Mouse (Mus musculus): ENCODE results near the gene Prdm2. TPM values are rescaled to one million over a fixed set of nuclear protein-coding genes. Genes with fewer than 3 reads are reported as not detected.

Gene Prdm2
- total and polyA plus RNA-seq, 3 experiments, result 9.3 to 22.0 (median 20.1) TPM

DNA sequence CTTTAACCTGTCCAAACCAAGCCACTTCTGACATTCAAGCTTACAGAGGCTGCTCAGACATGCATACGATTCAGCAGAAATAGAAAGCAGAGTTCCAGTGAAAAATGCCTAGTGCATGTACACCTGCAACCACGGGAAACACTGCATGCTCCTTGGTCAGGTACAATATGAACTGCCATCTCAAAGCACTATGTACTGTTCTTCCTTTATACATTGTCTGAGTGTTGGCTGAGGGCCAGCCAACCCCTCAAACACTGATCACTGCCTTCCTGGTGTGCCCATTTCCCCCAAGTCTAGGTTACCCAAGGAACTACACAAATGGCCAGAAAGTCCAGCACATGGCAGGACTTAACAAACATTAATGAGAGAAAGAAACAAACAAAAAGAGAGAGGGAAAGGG, 53.5 kb downstream of the Prdm2 start:
- Histone ChIP-seq H3K27me3 (ENCODE audit: control insufficient read depth, insufficient read depth, low read length) (no peaks in the 10 kb centered on the region), H3K4me3 (no peak overlapping the region), H3K36me3 (ENCODE audit: control insufficient read depth, insufficient read depth, low read length) (peaks cover 30% of the 10 kb centered on the region), H3K9ac (ENCODE audit: low read depth, low read length) (no peak overlapping the region), H3K27ac (no peak overlapping the region), H3K79me2 (replicated peaks; ENCODE audit: control insufficient read depth, insufficient read depth, low read length) (peaks cover 16% of the 10 kb centered on the region), H3K4me1 (ENCODE audit: control insufficient read depth, insufficient read depth, low read length) (peaks cover 26% of the 10 kb centered on the region)
- 49% methylated on average over 2 of the region's 2 CpGs for WGBS
- intact Hi-C loops (cut with DNase I), result no loop called here
- TF ChIP-seq POLR2A (IDR thresholded peaks at IDR 0.05; ENCODE audit: insufficient read depth, low read depth, low read length), result no peak
- no peak for TF ChIP-seq EP300 (IDR thresholded peaks at IDR 0.05; ENCODE audit: insufficient read depth, low read depth, low read length)
- TF ChIP-seq CTCF (IDR thresholded peaks at IDR 0.05), result no peak
- no peak for DNase-seq

DNA sequence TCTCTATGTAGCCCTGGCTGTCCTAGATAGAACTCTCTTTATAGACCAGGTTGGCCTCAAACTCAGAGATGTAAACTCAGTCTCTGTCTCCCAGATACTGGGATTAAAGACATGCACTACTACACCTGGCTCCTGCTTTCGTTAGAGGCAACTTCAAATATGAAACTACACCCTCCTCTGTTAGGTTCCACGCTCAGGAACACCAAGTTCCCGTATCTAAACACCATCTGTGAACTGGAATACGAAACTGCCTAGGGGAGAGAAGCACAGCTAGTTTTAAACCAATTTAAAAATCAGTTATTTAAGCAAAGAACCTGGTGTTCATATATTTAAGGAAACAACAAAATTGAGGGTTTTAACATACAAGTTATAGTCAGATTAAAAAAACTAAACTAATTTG, 56.9 kb downstream of the Prdm2 start:
- 38% methylated on average over 4 of the region's 4 CpGs for WGBS
- Histone ChIP-seq H3K9ac (ENCODE audit: low read depth, low read length) (no peak overlapping the region), H3K4me3 (no peak overlapping the region), H3K4me1 (ENCODE audit: control insufficient read depth, insufficient read depth, low read length) (peaks cover 31% of the 10 kb centered on the region), H3K27me3 (ENCODE audit: control insufficient read depth, insufficient read depth, low read length) (no peaks in the 10 kb centered on the region), H3K79me2 (replicated peaks; ENCODE audit: control insufficient read depth, insufficient read depth, low read length) (peaks cover 25% of the 10 kb centered on the region), H3K27ac (no peak overlapping the region), H3K36me3 (ENCODE audit: control insufficient read depth, insufficient read depth, low read length) (peaks cover 35% of the 10 kb centered on the region)
- no peak for DNase-seq
- TF ChIP-seq CTCF (IDR thresholded peaks at IDR 0.05) (no peak), POLR2A (IDR thresholded peaks at IDR 0.05; ENCODE audit: insufficient read depth, low read depth, low read length) (no peak), EP300 (IDR thresholded peaks at IDR 0.05; ENCODE audit: insufficient read depth, low read depth, low read length) (no peak)
- intact Hi-C loops (cut with DNase I), result no loop called here

DNA sequence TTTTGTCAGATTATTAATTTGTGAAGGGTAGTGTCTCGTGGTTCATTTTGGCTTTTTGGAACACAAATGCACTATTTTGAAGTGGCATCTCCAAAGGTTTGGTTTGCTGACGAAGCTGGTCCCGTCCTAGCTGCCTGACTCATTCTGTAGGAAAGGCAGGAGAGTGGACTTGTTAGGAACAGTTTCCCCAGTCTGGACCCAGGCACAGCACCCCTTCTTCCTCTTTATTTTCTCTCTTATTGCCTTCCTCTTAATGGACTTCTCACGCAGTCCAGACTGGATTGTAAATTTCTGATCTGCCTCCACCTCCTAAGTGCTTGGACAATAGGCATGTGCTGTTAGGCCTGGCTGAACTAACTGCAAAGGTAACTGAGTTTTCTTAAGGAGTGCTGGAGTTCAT, 57.8 kb downstream of the Prdm2 start:
- Histone ChIP-seq H3K27me3 (ENCODE audit: control insufficient read depth, insufficient read depth, low read length) (no peaks in the 10 kb centered on the region), H3K36me3 (ENCODE audit: control insufficient read depth, insufficient read depth, low read length) (peaks cover 31% of the 10 kb centered on the region), H3K4me3 (no peak overlapping the region), H3K79me2 (replicated peaks; ENCODE audit: control insufficient read depth, insufficient read depth, low read length) (peaks cover 27% of the 10 kb centered on the region), H3K27ac (no peak overlapping the region), H3K9ac (ENCODE audit: low read depth, low read length) (no peak overlapping the region), H3K4me1 (ENCODE audit: control insufficient read depth, insufficient read depth, low read length) (peaks cover 30% of the 10 kb centered on the region)
- TF ChIP-seq POLR2A (IDR thresholded peaks at IDR 0.05; ENCODE audit: insufficient read depth, low read depth, low read length), result no peak
- TF ChIP-seq EP300 (IDR thresholded peaks at IDR 0.05; ENCODE audit: insufficient read depth, low read depth, low read length), result no peak
- no peak for TF ChIP-seq CTCF (IDR thresholded peaks at IDR 0.05)
- DNase-seq, result no peak
- intact Hi-C loops (cut with DNase I), result no loop called here
- 54% methylated on average over 4 of the region's 4 CpGs for WGBS

DNA sequence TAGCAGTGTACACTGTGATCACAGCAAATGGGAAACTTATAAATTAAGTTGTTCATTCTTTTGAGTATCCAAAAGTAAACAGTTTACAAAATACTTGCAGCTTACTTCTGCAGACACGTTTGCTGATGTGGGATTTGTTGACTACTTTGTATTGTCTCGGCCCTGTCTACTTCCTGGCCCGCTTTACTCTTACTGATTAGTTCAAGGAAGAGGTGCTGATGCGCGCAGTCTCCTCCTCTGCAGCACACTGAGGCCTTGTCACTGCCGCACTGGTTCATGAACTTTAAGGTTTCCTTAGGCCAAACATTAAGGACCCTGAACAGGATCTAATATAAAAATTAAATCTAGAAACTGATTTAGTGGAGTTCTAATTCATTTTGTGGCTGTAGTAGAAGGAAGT, 58.2 kb downstream of the Prdm2 start:
- Histone ChIP-seq H3K27me3 (ENCODE audit: control insufficient read depth, insufficient read depth, low read length) (no peaks in the 10 kb centered on the region), H3K36me3 (ENCODE audit: control insufficient read depth, insufficient read depth, low read length) (peaks cover 30% of the 10 kb centered on the region), H3K9ac (ENCODE audit: low read depth, low read length) (no peak overlapping the region), H3K4me1 (ENCODE audit: control insufficient read depth, insufficient read depth, low read length) (peaks cover 30% of the 10 kb centered on the region), H3K27ac (no peak overlapping the region), H3K79me2 (replicated peaks; ENCODE audit: control insufficient read depth, insufficient read depth, low read length) (peaks cover 25% of the 10 kb centered on the region), H3K4me3 (no peak overlapping the region)
- WGBS, result 32% methylated on average over 6 of the region's 6 CpGs
- intact Hi-C loops (cut with DNase I), result no loop called here
- TF ChIP-seq CTCF (IDR thresholded peaks at IDR 0.05) (no peak), POLR2A (IDR thresholded peaks at IDR 0.05; ENCODE audit: insufficient read depth, low read depth, low read length) (no peak), EP300 (IDR thresholded peaks at IDR 0.05; ENCODE audit: insufficient read depth, low read depth, low read length) (no peak)
- no peak for DNase-seq

DNA sequence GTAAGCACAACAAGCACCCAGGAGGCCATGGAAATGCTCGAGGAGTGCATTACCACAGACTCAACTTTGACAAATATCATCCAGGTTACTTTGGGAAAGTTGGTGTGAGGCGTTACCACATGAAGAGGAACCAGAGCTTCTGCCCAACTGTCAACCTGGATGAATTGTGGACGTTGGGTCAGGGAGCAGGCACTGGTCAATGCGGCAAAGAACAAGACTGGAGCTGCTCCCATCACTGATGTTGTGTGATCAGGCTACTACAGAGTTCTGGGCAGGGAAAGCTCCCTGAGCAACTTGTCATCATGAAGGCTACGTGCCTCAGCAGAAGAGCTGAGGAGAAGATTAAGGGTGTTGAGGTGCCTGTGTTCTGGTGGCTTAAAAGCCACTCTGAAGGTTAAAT, 60.2 kb downstream of the Prdm2 start:
- no peak for DNase-seq
- TF ChIP-seq EP300 (IDR thresholded peaks at IDR 0.05; ENCODE audit: insufficient read depth, low read depth, low read length) (no peak), POLR2A (IDR thresholded peaks at IDR 0.05; ENCODE audit: insufficient read depth, low read depth, low read length) (no peak), CTCF (IDR thresholded peaks at IDR 0.05) (no peak)
- Histone ChIP-seq H3K79me2 (replicated peaks; ENCODE audit: control insufficient read depth, insufficient read depth, low read length) (peaks cover 15% of the 10 kb centered on the region), H3K4me1 (ENCODE audit: control insufficient read depth, insufficient read depth, low read length) (peaks cover 24% of the 10 kb centered on the region), H3K27me3 (ENCODE audit: control insufficient read depth, insufficient read depth, low read length) (no peaks in the 10 kb centered on the region), H3K9ac (ENCODE audit: low read depth, low read length) (no peak overlapping the region), H3K36me3 (ENCODE audit: control insufficient read depth, insufficient read depth, low read length) (peaks cover 27% of the 10 kb centered on the region), H3K4me3 (no peak overlapping the region), H3K27ac (no peak overlapping the region)
- intact Hi-C loops (cut with DNase I), result no loop called here
- WGBS, result 85% methylated on average over 5 of the region's 5 CpGs

DNA sequence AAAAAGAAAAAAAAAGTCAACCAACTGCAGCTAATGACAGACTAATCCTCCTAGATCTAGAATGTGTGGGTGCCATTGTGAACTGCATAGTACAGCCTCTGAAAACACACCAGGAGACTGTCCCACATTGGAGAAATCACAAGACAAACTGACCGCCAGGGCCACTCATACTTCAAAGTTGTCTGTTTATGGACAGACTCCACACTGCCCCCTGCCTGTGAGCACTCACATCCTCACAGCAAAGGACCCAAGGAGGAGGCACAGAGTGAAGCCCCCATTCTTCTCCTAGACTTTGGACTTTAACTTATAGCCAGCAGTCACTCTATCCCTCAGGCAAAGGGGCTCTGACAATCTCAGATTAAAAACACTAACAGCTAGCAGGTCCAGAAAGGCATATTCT, 61.5 kb downstream of the Prdm2 start:
- Histone ChIP-seq H3K4me3 (no peak overlapping the region), H3K27me3 (ENCODE audit: control insufficient read depth, insufficient read depth, low read length) (no peaks in the 10 kb centered on the region), H3K36me3 (ENCODE audit: control insufficient read depth, insufficient read depth, low read length) (peaks cover 33% of the 10 kb centered on the region), H3K79me2 (replicated peaks; ENCODE audit: control insufficient read depth, insufficient read depth, low read length) (peaks cover 15% of the 10 kb centered on the region), H3K27ac (no peak overlapping the region), H3K4me1 (ENCODE audit: control insufficient read depth, insufficient read depth, low read length) (peaks cover 26% of the 10 kb centered on the region), H3K9ac (ENCODE audit: low read depth, low read length) (no peak overlapping the region)
- 69% methylated on average over 1 of the region's 1 CpGs for WGBS
- TF ChIP-seq EP300 (IDR thresholded peaks at IDR 0.05; ENCODE audit: insufficient read depth, low read depth, low read length), result no peak
- peak; percentile 72 for TF ChIP-seq CTCF (IDR thresholded peaks at IDR 0.05)
- no peak for TF ChIP-seq POLR2A (IDR thresholded peaks at IDR 0.05; ENCODE audit: insufficient read depth, low read depth, low read length)
- intact Hi-C loops (cut with DNase I), result no loop called here
- peak; percentile 28 to 44 for DNase-seq
